Mouse (Mus musculus) R1 (cell line): ENCODE measurements at regions not wholly inside any gene's neighbourhood (a gene's known extent, or its start where the extent isn't known, plus 50 kb on each side); places are given as distances from the start of the nearest gene placed in this dataset.
A peak's percentile ranks its signal among the peaks of the same experiment; 100 is the strongest.

Experiments used
- DNase-seq: peaks from one replicate; pipeline ENCODE4 v3.0.0-alpha.2; 2018; ENCODE audit warnings: low read depth, low spot score

- no peak for DNase-seq
Observed at GRCm38 (mm10) chr14:89242159-89242558, 771.0 kb upstream of the Pcdh20 start.

GRCm38 (mm10) chr14:89236501-89236900 is 765.3 kb upstream of the Pcdh20 start:
- DNase-seq: no peak

DNA sequence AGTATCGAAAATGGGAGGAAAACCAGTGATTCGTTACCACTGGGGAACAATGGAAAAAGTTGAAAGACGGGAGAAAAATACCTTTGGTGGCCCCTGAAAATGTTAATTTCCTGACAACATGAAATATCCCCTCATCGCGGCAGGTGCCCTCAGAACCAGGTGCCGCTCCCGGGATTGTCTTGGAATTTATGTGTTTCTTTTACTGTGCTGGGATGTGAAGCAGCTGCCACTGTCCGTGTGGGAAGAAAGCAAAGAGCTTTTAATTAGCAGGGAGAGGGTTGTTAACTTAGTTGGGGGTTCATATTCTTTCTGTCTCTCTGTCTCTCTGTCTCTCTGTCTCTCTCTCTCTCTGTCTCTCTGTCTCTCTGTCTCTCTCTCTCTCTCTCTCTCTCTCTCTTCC is 759.3 kb upstream of the Pcdh20 start:
- DNase-seq: no peak

DNA sequence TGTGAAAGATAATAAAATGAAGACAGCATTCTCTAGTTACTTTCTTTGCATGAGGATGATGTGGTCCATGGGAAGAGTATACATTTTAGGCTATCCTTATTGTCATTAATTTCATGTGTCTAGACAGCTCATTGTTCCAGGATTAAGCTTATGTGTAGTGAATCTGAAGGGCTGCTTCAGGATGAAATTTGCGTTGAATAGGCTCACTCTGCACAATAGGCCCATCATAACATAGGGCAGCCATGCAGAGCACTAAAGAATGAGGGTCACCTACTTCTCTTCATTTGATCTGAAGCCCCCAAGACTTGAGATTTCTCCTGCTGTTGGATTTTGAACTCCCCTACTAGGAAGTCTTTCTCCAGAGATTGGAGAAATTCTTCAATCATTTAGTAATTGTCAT is 746.2 kb upstream of the Pcdh20 start:
- DNase-seq: no peak

- peak; percentile 10 for DNase-seq
Observed at GRCm38 (mm10) chr14:89181386-89181979, 710.3 kb upstream of the Pcdh20 start.

GRCm38 (mm10) chr14:89142994-89143686 is 671.9 kb upstream of the Pcdh20 start:
- DNase-seq: no peak

GRCm38 (mm10) chr14:89099296-89099695 is 628.1 kb upstream of the Pcdh20 start:
- DNase-seq: no peak

DNA sequence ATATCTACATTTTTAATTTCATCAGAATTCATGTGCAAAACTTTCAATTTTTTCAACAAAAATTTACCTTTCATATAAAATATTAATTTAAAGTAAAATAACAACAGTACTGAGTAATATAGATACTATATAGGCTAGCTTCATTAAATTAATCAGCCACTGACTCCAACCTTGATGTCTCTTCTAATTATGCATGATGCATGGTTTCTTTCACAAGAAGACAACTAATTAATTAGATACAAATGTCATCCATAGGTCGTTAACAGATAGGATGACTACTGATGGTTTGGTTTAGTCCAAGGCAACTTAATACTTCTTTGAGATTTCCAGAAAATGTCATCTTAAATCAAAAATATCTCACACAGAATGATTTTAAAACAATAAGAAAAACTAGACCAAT is 618.5 kb upstream of the Pcdh20 start:
- no peak for DNase-seq

- no peak for DNase-seq
Observed at GRCm38 (mm10) chr14:89076014-89076413, 604.8 kb upstream of the Pcdh20 start.

DNA sequence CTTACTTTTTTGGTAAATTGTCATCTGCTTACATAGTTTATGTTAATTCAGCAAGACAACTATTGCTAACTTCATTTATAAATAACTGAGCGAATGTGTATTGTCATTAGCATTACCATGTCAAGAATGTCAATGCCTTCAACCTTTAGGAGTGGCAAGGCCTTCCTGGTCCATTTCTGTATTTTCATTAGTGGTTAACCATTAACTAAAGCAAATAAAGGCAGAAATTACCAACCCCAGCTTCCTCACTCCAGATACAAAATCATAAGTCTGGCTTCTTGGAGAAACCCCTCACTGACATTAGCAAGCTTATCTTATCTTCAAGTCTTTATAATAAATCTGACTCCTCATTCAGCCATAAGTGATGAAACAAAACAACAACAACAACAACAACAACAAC is 592.8 kb upstream of the Pcdh20 start:
- DNase-seq: no peak

GRCm38 (mm10) chr14:89062583-89063436 is 591.6 kb upstream of the Pcdh20 start:
- no peak for DNase-seq

DNA sequence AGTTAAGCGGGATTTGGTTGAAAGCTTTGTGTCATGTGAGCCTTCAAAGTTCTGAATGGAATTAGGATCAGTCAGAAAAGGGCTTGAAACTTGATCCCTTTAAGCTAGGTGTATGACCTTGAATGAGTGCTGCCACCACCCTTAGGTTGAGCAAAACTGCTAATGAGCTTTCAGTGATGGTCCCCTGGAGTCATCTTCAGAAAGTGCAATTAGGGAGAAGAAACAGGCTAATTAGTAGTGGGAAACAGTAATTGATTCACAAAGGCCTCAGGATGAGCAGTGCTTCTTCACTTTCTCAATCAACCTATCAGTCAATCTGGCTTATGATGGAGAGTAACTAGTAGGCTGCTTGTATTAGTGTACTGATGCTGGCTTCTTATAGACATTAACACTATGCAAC is 590.1 kb upstream of the Pcdh20 start:
- DNase-seq: no peak

DNA sequence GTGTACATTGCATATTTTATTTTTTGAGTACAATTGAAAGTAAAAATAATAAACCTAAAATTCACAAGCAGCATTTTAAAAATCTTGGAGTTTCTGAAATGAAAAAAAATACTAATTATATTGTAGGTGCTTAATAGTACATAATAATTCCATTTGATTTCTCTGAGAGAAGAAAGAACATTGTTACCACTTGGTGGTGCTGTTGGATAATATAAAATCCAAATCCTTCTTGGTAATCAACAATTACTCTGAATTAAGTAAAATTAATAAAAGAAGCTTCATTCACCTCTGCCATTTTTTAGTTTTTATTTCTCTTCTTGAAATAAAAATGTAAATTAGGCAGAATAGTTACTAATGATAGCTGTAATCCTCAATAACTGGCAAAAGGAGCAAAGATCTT is 563.2 kb upstream of the Pcdh20 start:
- DNase-seq: no peak

GRCm38 (mm10) chr14:89011440-89011839 is 540.2 kb upstream of the Pcdh20 start:
- DNase-seq: no peak

GRCm38 (mm10) chr14:89009648-89010047 is 538.5 kb upstream of the Pcdh20 start:
- peak; percentile 1 for DNase-seq

- peak; percentile 18 for DNase-seq
Observed at GRCm38 (mm10) chr14:88981895-88982294, 510.7 kb upstream of the Pcdh20 start.

DNA sequence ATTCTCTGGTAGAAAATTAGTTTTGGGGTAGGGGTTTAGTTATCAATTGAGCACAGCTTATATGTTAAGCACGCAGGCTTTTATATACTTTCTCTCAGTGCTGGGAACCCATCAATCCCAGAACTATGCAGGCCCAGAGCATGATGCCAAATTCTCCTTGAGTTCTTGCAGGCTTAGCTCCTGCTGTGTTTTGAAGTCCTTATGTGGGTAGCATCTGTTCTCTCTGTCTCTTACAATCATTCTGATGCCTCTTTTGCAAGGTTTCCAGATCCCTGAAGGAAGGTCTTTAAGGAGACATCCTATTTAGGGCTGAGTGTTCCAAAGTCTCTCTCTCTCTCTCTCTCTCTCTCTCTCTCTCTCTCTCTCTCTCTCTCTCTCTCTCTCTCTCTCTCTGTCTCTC is 504.8 kb upstream of the Pcdh20 start:
- DNase-seq: no peak

DNA sequence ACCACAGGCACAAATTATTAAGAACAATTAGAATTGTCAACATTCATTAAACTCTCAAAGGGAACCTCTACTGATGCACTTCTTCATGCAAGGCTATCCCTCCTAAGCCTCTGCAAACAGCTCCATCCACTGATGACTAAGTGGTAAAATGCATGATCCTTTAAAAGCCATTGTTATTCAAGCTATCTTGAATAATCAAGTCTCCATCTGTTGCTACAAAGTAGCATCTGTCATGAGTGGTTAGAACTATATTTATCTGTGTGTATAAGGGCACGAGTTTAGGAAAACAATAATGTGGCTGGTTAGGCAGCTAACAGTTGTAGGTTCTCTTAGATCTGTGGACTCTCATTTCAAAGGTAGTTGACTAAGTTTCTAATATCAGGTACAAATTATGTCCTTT is 463.4 kb upstream of the Pcdh20 start:
- DNase-seq: no peak
